Mouse (Mus musculus): ENCODE measurements around the gene Fam89a. TPM values are rescaled to one million over a fixed set of nuclear protein-coding genes. Genes with fewer than 3 reads are reported as not detected.
A peak's percentile ranks its signal among the peaks of the same experiment; 100 is the strongest.

The Fam89a gene
- polyA plus RNA-seq (2015; fragmentation: Nextera tagmentation; extraction: Ambion mirVana) = 1.6 and 1.9 TPM in 2 replicates

GRCm38 (mm10) chr8:124751709-124752173 is at the start of gene Fam89a:
Fam89a (minus strand) TSS chr8:124751832.
- WGBS = under 1% methylated on average over 41 of the region's 41 CpGs

GRCm38 (mm10) chr8:124800542-124800941 is 48.9 kb upstream of the Fam89a start:
- Histone ChIP-seq H3K4me1 (ENCODE audit: control insufficient read depth, insufficient read depth, low read length) (no peaks in the 10 kb centered on the region), H3K9ac (ENCODE audit: low read length) (no peak overlapping the region), H3K27ac (ENCODE audit: low read length) (no peak overlapping the region), H3K36me3 (ENCODE audit: control insufficient read depth, insufficient read depth) (no peaks in the 10 kb centered on the region), H3K4me2 (ENCODE audit: low read depth, low read length) (no peak overlapping the region), H3K4me3 (ENCODE audit: low read length) (no peak overlapping the region), H3K27me3 (ENCODE audit: control insufficient read depth, insufficient read depth, low read length) (peaks cover 16% of the 10 kb centered on the region), H3K9me3 (replicated peaks; ENCODE audit: control insufficient read depth, low read length) (no peaks in the 10 kb centered on the region)
- 32% methylated on average over 11 of the region's 11 CpGs for WGBS
- no peak for ATAC-seq (replicated peaks; ENCODE audit: extremely low read depth, insufficient read depth, low FRiP score)

More at GRCm38 (mm10) chr8:124751709-124752173, at the start of gene Fam89a:
- ATAC-seq (replicated peaks; ENCODE audit: extremely low read depth, insufficient read depth, low FRiP score) = peak; percentile 84
- peaks cover 37% of the 10 kb centered on the region for H3K27me3 ChIP-seq (ENCODE audit: control insufficient read depth, insufficient read depth, low read length)
- no peak within 1 kb of the TSS for H3K27ac ChIP-seq (ENCODE audit: low read length)
- peak within 1 kb of the TSS; percentile 68 for H3K9ac ChIP-seq (ENCODE audit: low read length)
- H3K9me3 ChIP-seq (replicated peaks; ENCODE audit: control insufficient read depth, low read length) = no peaks in the 10 kb centered on the region
- H3K4me1 ChIP-seq (ENCODE audit: control insufficient read depth, insufficient read depth, low read length) = peaks cover 12% of the 10 kb centered on the region
- H3K4me3 ChIP-seq (ENCODE audit: low read length) = peak within 1 kb of the TSS; percentile 68
- no peaks in the 10 kb centered on the region for H3K36me3 ChIP-seq (ENCODE audit: control insufficient read depth, insufficient read depth)
- peak within 1 kb of the TSS; percentile 94 for H3K4me2 ChIP-seq (ENCODE audit: low read depth, low read length)

- H3K27ac ChIP-seq (ENCODE audit: low read length) = no peak overlapping the region
- H3K9me3 ChIP-seq (replicated peaks; ENCODE audit: control insufficient read depth, low read length) = no peaks in the 10 kb centered on the region
- H3K9ac ChIP-seq (ENCODE audit: low read length) = no peak overlapping the region
- no peaks in the 10 kb centered on the region for H3K36me3 ChIP-seq (ENCODE audit: control insufficient read depth, insufficient read depth)
- 68% methylated on average over 8 of the region's 8 CpGs for WGBS
- H3K4me3 ChIP-seq (ENCODE audit: low read length) = no peak overlapping the region
- H3K4me2 ChIP-seq (ENCODE audit: low read depth, low read length) = no peak overlapping the region
- H3K27me3 ChIP-seq (ENCODE audit: control insufficient read depth, insufficient read depth, low read length) = peaks cover 36% of the 10 kb centered on the region
- H3K4me1 ChIP-seq (ENCODE audit: control insufficient read depth, insufficient read depth, low read length) = peaks cover 21% of the 10 kb centered on the region
- no peak for ATAC-seq (replicated peaks; ENCODE audit: extremely low read depth, insufficient read depth, low FRiP score)
These were observed 44.3 kb upstream of the Fam89a start for GRCm38 (mm10) chr8:124795781-124796488.

GRCm38 (mm10) chr8:124794486-124794780 is 42.8 kb upstream of the Fam89a start:
- ATAC-seq (replicated peaks; ENCODE audit: extremely low read depth, insufficient read depth, low FRiP score) = peak; percentile 41; the same call in 1 of the 2 replicates

GRCm38 (mm10) chr8:124793661-124794485 is 42.2 kb upstream of the Fam89a start:
- ATAC-seq (replicated peaks; ENCODE audit: extremely low read depth, insufficient read depth, low FRiP score) = no peak
- no peak overlapping the region for H3K27ac ChIP-seq (ENCODE audit: low read length)
- H3K36me3 ChIP-seq (ENCODE audit: control insufficient read depth, insufficient read depth) = no peaks in the 10 kb centered on the region

More at GRCm38 (mm10) chr8:124794486-124794780, 42.8 kb upstream of the Fam89a start:
- H3K9me3 ChIP-seq (replicated peaks; ENCODE audit: control insufficient read depth, low read length) = no peaks in the 10 kb centered on the region
- under 1% methylated on average over 25 of the region's 25 CpGs for WGBS
- H3K4me1 ChIP-seq (ENCODE audit: control insufficient read depth, insufficient read depth, low read length) = peaks cover 21% of the 10 kb centered on the region
- no peak overlapping the region for H3K9ac ChIP-seq (ENCODE audit: low read length)
- no peak overlapping the region for H3K27ac ChIP-seq (ENCODE audit: low read length)
- H3K4me3 ChIP-seq (ENCODE audit: low read length) = peak overlapping the region; percentile 69
- peaks cover 35% of the 10 kb centered on the region for H3K27me3 ChIP-seq (ENCODE audit: control insufficient read depth, insufficient read depth, low read length)
- peak overlapping the region; percentile 100 for H3K4me2 ChIP-seq (ENCODE audit: low read depth, low read length)
- H3K36me3 ChIP-seq (ENCODE audit: control insufficient read depth, insufficient read depth) = no peaks in the 10 kb centered on the region

GRCm38 (mm10) chr8:124793172-124793651 is 41.6 kb upstream of the Fam89a start:
- under 1% methylated on average over 45 of the region's 51 CpGs for WGBS
- peak overlapping the region; percentile 5; the same call in 1 of the 2 replicates for H3K9ac ChIP-seq (ENCODE audit: low read length)
- peak overlapping the region; percentile 69 for H3K4me3 ChIP-seq (ENCODE audit: low read length)
- H3K27ac ChIP-seq (ENCODE audit: low read length) = no peak overlapping the region
- peaks cover 33% of the 10 kb centered on the region for H3K27me3 ChIP-seq (ENCODE audit: control insufficient read depth, insufficient read depth, low read length)
- H3K9me3 ChIP-seq (replicated peaks; ENCODE audit: control insufficient read depth, low read length) = no peaks in the 10 kb centered on the region
- peak; percentile 85 for ATAC-seq (replicated peaks; ENCODE audit: extremely low read depth, insufficient read depth, low FRiP score)
- no peaks in the 10 kb centered on the region for H3K36me3 ChIP-seq (ENCODE audit: control insufficient read depth, insufficient read depth)
- peaks cover 27% of the 10 kb centered on the region for H3K4me1 ChIP-seq (ENCODE audit: control insufficient read depth, insufficient read depth, low read length)
- H3K4me2 ChIP-seq (ENCODE audit: low read depth, low read length) = peak overlapping the region; percentile 100

More at GRCm38 (mm10) chr8:124793661-124794485, 42.2 kb upstream of the Fam89a start:
- Histone ChIP-seq H3K9ac (ENCODE audit: low read length) (no peak overlapping the region), H3K4me3 (ENCODE audit: low read length) (peak overlapping the region; percentile 69), H3K9me3 (replicated peaks; ENCODE audit: control insufficient read depth, low read length) (no peaks in the 10 kb centered on the region), H3K4me2 (ENCODE audit: low read depth, low read length) (peak overlapping the region; percentile 100), H3K27me3 (ENCODE audit: control insufficient read depth, insufficient read depth, low read length) (peaks cover 33% of the 10 kb centered on the region), H3K4me1 (ENCODE audit: control insufficient read depth, insufficient read depth, low read length) (peaks cover 25% of the 10 kb centered on the region)
- WGBS = 1% methylated on average over 79 of the region's 81 CpGs

- under 1% methylated on average over 39 of the region's 39 CpGs for WGBS
- H3K27ac ChIP-seq (ENCODE audit: low read length) = no peak within 1 kb of the TSS
- H3K9ac ChIP-seq (ENCODE audit: low read length) = peak within 1 kb of the TSS; percentile 27
These were observed 41.1 kb upstream of the Fam89a start, which contains the start of gene Trim67 for GRCm38 (mm10) chr8:124792708-124793107. Trim67 (plus strand) TSS chr8:124793092.

GRCm38 (mm10) chr8:124792186-124792585 is 40.6 kb upstream of the Fam89a start:
- 1% methylated on average over 32 of the region's 32 CpGs for WGBS
- peaks cover 27% of the 10 kb centered on the region for H3K4me1 ChIP-seq (ENCODE audit: control insufficient read depth, insufficient read depth, low read length)
- H3K27me3 ChIP-seq (ENCODE audit: control insufficient read depth, insufficient read depth, low read length) = peaks cover 32% of the 10 kb centered on the region
- peak overlapping the region; percentile 69 for H3K4me3 ChIP-seq (ENCODE audit: low read length)
- H3K27ac ChIP-seq (ENCODE audit: low read length) = no peak overlapping the region
- peak overlapping the region; percentile 27; the same call in 1 of the 2 replicates for H3K9ac ChIP-seq (ENCODE audit: low read length)
- no peak for ATAC-seq (replicated peaks; ENCODE audit: extremely low read depth, insufficient read depth, low FRiP score)
- no peaks in the 10 kb centered on the region for H3K9me3 ChIP-seq (replicated peaks; ENCODE audit: control insufficient read depth, low read length)
- H3K36me3 ChIP-seq (ENCODE audit: control insufficient read depth, insufficient read depth) = no peaks in the 10 kb centered on the region
- peak overlapping the region; percentile 100 for H3K4me2 ChIP-seq (ENCODE audit: low read depth, low read length)

More at GRCm38 (mm10) chr8:124792708-124793107, 41.1 kb upstream of the Fam89a start, which contains the start of gene Trim67:
- H3K4me2 ChIP-seq (ENCODE audit: low read depth, low read length) = peak within 1 kb of the TSS; percentile 100
- H3K4me3 ChIP-seq (ENCODE audit: low read length) = peak within 1 kb of the TSS; percentile 69
- peak; percentile 72 for ATAC-seq (replicated peaks; ENCODE audit: extremely low read depth, insufficient read depth, low FRiP score)
- no peaks in the 10 kb centered on the region for H3K36me3 ChIP-seq (ENCODE audit: control insufficient read depth, insufficient read depth)
- peaks cover 27% of the 10 kb centered on the region for H3K4me1 ChIP-seq (ENCODE audit: control insufficient read depth, insufficient read depth, low read length)
- H3K27me3 ChIP-seq (ENCODE audit: control insufficient read depth, insufficient read depth, low read length) = peaks cover 33% of the 10 kb centered on the region
- no peaks in the 10 kb centered on the region for H3K9me3 ChIP-seq (replicated peaks; ENCODE audit: control insufficient read depth, low read length)
